Mouse (Mus musculus) urinary bladder, postnatal 14 days (tissue): ENCODE results near the gene Med13.
A peak's percentile ranks its signal among the peaks of the same experiment; 100 is the strongest.

Experiments
- DNase-seq: peaks from one replicate; pipeline ENCODE4 v3.0.0; 2021; ENCODE audit warnings: low spot score

Gene Med13

GRCm38 (mm10) chr11:86356854-86357788 lies at the start of gene Med13:
Gene Med13 (minus strand): TSS chr11:86357602.
- DNase-seq, result peak; percentile 40

GRCm38 (mm10) chr11:86404590-86404989 lies 47.2 kb upstream of the Med13 start:
- DNase-seq, result no peak

GRCm38 (mm10) chr11:86403845-86404244 lies 46.4 kb upstream of the Med13 start:
- no peak for DNase-seq

- DNase-seq, result no peak
These were observed 42.1 kb upstream of the Med13 start for GRCm38 (mm10) chr11:86399241-86400107.

GRCm38 (mm10) chr11:86396950-86397594 lies 39.7 kb upstream of the Med13 start:
- DNase-seq, result no peak

GRCm38 (mm10) chr11:86396518-86396917 lies 39.1 kb upstream of the Med13 start:
- no peak for DNase-seq

GRCm38 (mm10) chr11:86395513-86396125 lies 38.2 kb upstream of the Med13 start:
- DNase-seq, result peak; percentile 57

- no peak for DNase-seq
These were observed 37.7 kb upstream of the Med13 start for GRCm38 (mm10) chr11:86395100-86395499.

GRCm38 (mm10) chr11:86391687-86392086 lies 34.3 kb upstream of the Med13 start:
- DNase-seq, result no peak

- peak; percentile 51 for DNase-seq
These were observed 32.9 kb upstream of the Med13 start for GRCm38 (mm10) chr11:86390308-86390707.

- DNase-seq, result no peak
These were observed 32.1 kb upstream of the Med13 start for GRCm38 (mm10) chr11:86389506-86389905.

- DNase-seq, result no peak
These were observed 31.5 kb upstream of the Med13 start for GRCm38 (mm10) chr11:86388821-86389480.

- no peak for DNase-seq
These were observed 29.9 kb upstream of the Med13 start for GRCm38 (mm10) chr11:86387121-86387893.

- no peak for DNase-seq
These were observed 29.2 kb upstream of the Med13 start for GRCm38 (mm10) chr11:86386576-86386975.

- no peak for DNase-seq
These were observed 28.4 kb upstream of the Med13 start for GRCm38 (mm10) chr11:86385710-86386282.

- no peak for DNase-seq
These were observed 26.7 kb upstream of the Med13 start for GRCm38 (mm10) chr11:86384141-86384540.

GRCm38 (mm10) chr11:86382520-86383157 lies 25.2 kb upstream of the Med13 start:
- no peak for DNase-seq

- DNase-seq, result no peak
These were observed 24.2 kb upstream of the Med13 start for GRCm38 (mm10) chr11:86381478-86382091.
